Mouse (Mus musculus): ENCODE data around the gene Gng13. TPM values are rescaled to one million over a fixed set of nuclear protein-coding genes. Genes with fewer than 3 reads are reported as not detected.

The Gng13 gene
- polyA plus RNA-seq, 1 experiment from 2014 or later: 1.7 TPM

GRCm38 (mm10) chr17:25757691-25758090, 40.7 kb downstream of the Gng13 start:
- Histone ChIP-seq H3K4me2 (no peak overlapping the region), H3K27me3 (peaks cover 18% of the 10 kb centered on the region; the same call in 1 of the 2 replicates), H3K27ac (no peak overlapping the region), H3K36me3 (replicated peaks) (no peaks in the 10 kb centered on the region), H3K9ac (no peak overlapping the region), H3K9me3 (no peaks in the 10 kb centered on the region), H3K4me3 (replicated peaks) (no peak overlapping the region), H3K4me1 (peaks cover 3% of the 10 kb centered on the region; the same call in 1 of the 2 replicates)
- 82% methylated on average over 3 of the region's 3 CpGs for WGBS
- ATAC-seq (ENCODE audit: low FRiP score): no peak

GRCm38 (mm10) chr17:25760148-25760547, 43.2 kb downstream of the Gng13 start:
- WGBS: 79% methylated on average over 8 of the region's 8 CpGs
- H3K4me1 ChIP-seq: peaks cover 3% of the 10 kb centered on the region; the same call in 1 of the 2 replicates
- no peak overlapping the region for H3K4me2 ChIP-seq
- H3K9ac ChIP-seq: no peak overlapping the region
- no peak overlapping the region for H3K27ac ChIP-seq
- H3K27me3 ChIP-seq: peaks cover 18% of the 10 kb centered on the region; the same call in 1 of the 2 replicates
- no peaks in the 10 kb centered on the region for H3K36me3 ChIP-seq (replicated peaks)
- no peak for ATAC-seq (ENCODE audit: low FRiP score)
- no peaks in the 10 kb centered on the region for H3K9me3 ChIP-seq
- no peak overlapping the region for H3K4me3 ChIP-seq (replicated peaks)

- Histone ChIP-seq H3K4me1 (peaks cover 7% of the 10 kb centered on the region), H3K9ac (no peak overlapping the region), H3K36me3 (replicated peaks) (no peaks in the 10 kb centered on the region), H3K27me3 (peaks cover 13% of the 10 kb centered on the region; the same call in 1 of the 2 replicates), H3K27ac (no peak overlapping the region), H3K4me2 (no peak overlapping the region), H3K4me3 (replicated peaks) (no peak overlapping the region), H3K9me3 (no peaks in the 10 kb centered on the region)
- 66% methylated on average over 4 of the region's 4 CpGs for WGBS
- no peak for ATAC-seq (ENCODE audit: low FRiP score)
These were observed 44.6 kb downstream of the Gng13 start for GRCm38 (mm10) chr17:25761561-25761970.

- H3K27me3 ChIP-seq: peaks cover 17% of the 10 kb centered on the region; the same call in 1 of the 2 replicates
- ATAC-seq (ENCODE audit: low FRiP score): no peak
- H3K9ac ChIP-seq: no peak overlapping the region
- H3K4me3 ChIP-seq (replicated peaks): no peak overlapping the region
- H3K4me1 ChIP-seq: peaks cover 8% of the 10 kb centered on the region
- 41% methylated on average over 3 of the region's 3 CpGs for WGBS
- H3K36me3 ChIP-seq (replicated peaks): no peaks in the 10 kb centered on the region
- no peak overlapping the region for H3K27ac ChIP-seq
- H3K4me2 ChIP-seq: no peak overlapping the region
- H3K9me3 ChIP-seq: no peaks in the 10 kb centered on the region
These were observed 45.6 kb downstream of the Gng13 start for GRCm38 (mm10) chr17:25762591-25762990.

- Histone ChIP-seq H3K36me3 (replicated peaks) (no peaks in the 10 kb centered on the region), H3K4me1 (peaks cover 8% of the 10 kb centered on the region), H3K27me3 (peaks cover 40% of the 10 kb centered on the region), H3K4me2 (no peak overlapping the region), H3K4me3 (replicated peaks) (no peak overlapping the region), H3K27ac (no peak overlapping the region), H3K9me3 (no peaks in the 10 kb centered on the region), H3K9ac (no peak overlapping the region)
- WGBS: 27% methylated on average over 5 of the region's 5 CpGs
- ATAC-seq (ENCODE audit: low FRiP score): peak; percentile 76
These were observed 48.9 kb downstream of the Gng13 start for GRCm38 (mm10) chr17:25765886-25766285.

Small RNA genes lying within 50 kb of the gene (microRNA-seq; reads per million reads assigned to microRNA genes)
- not detected for gene Gm25083

Other genes starting within 250 kb of the Gng13 start
- 0.10 TPM in 1 of 2 replicates, not detected in the other for gene Sstr5, start 219.9 kb upstream of the Gng13 start, polyA plus RNA-seq (2016; fragmentation: Nextera tagmentation; extraction: Ambion mirVana)
- gene Sox8, start 146.5 kb upstream of the Gng13 start, polyA plus RNA-seq (2016; fragmentation: Nextera tagmentation; extraction: Ambion mirVana): 10.3 and 15.1 TPM in 2 replicates
- gene Lmf1, start 138.1 kb upstream of the Gng13 start, polyA plus RNA-seq (2016; fragmentation: Nextera tagmentation; extraction: Ambion mirVana): 17.8 and 21.0 TPM in 2 replicates
- gene Chtf18, start 10.2 kb downstream of the Gng13 start, polyA plus RNA-seq (2016; fragmentation: Nextera tagmentation; extraction: Ambion mirVana): 39.6 and 41.8 TPM in 2 replicates
- gene Rpusd1, start 10.5 kb downstream of the Gng13 start, polyA plus RNA-seq (2016; fragmentation: Nextera tagmentation; extraction: Ambion mirVana): 18.0 and 19.6 TPM in 2 replicates
- gene Mslnl, start 18.9 kb downstream of the Gng13 start, polyA plus RNA-seq (2016; fragmentation: Nextera tagmentation; extraction: Ambion mirVana): 0.18 TPM in 1 of 2 replicates, not detected in the other
- gene Msln, start 37.2 kb downstream of the Gng13 start, polyA plus RNA-seq (2016; fragmentation: Nextera tagmentation; extraction: Ambion mirVana): 0.28 and 0.50 TPM in 2 replicates
- 25.6 and 26.0 TPM in 2 replicates for gene Narfl, start 56.6 kb downstream of the Gng13 start, polyA plus RNA-seq (2016; fragmentation: Nextera tagmentation; extraction: Ambion mirVana)
- 99.1 and 100 TPM in 2 replicates for gene Haghl, start 68.5 kb downstream of the Gng13 start, polyA plus RNA-seq (2016; fragmentation: Nextera tagmentation; extraction: Ambion mirVana)
- 0.32 and 0.69 TPM in 2 replicates for gene Ccdc78, start 69.4 kb downstream of the Gng13 start, polyA plus RNA-seq (2016; fragmentation: Nextera tagmentation; extraction: Ambion mirVana)
- gene Fam173a, start 75.7 kb downstream of the Gng13 start, polyA plus RNA-seq (2016; fragmentation: Nextera tagmentation; extraction: Ambion mirVana): 76.7 and 80.8 TPM in 2 replicates
- not detected in 2 replicates for gene AC134908.4, start 78.5 kb downstream of the Gng13 start, polyA plus RNA-seq (2016; fragmentation: Nextera tagmentation; extraction: Ambion mirVana)
- gene Metrn, start 80.0 kb downstream of the Gng13 start, polyA plus RNA-seq (2016; fragmentation: Nextera tagmentation; extraction: Ambion mirVana): 61.2 and 79.6 TPM in 2 replicates
- gene Fbxl16, start 91.9 kb downstream of the Gng13 start, polyA plus RNA-seq (2016; fragmentation: Nextera tagmentation; extraction: Ambion mirVana): 21.0 and 23.7 TPM in 2 replicates
- 27.8 and 28.2 TPM in 2 replicates for gene Wdr24, start 106.5 kb downstream of the Gng13 start, polyA plus RNA-seq (2016; fragmentation: Nextera tagmentation; extraction: Ambion mirVana)
- 65.7 and 69.5 TPM in 2 replicates for gene Jmjd8, start 111.7 kb downstream of the Gng13 start, polyA plus RNA-seq (2016; fragmentation: Nextera tagmentation; extraction: Ambion mirVana)
- 284 and 288 TPM in 2 replicates for gene Stub1, start 116.2 kb downstream of the Gng13 start, polyA plus RNA-seq (2016; fragmentation: Nextera tagmentation; extraction: Ambion mirVana)
- 5.0 and 5.7 TPM in 2 replicates for gene Rhbdl1, start 120.1 kb downstream of the Gng13 start, polyA plus RNA-seq (2016; fragmentation: Nextera tagmentation; extraction: Ambion mirVana)
- 2.5 and 3.3 TPM in 2 replicates for gene Gm20683, start 124.6 kb downstream of the Gng13 start, polyA plus RNA-seq (2016; fragmentation: Nextera tagmentation; extraction: Ambion mirVana)
- 20.9 and 23.4 TPM in 2 replicates for gene Rhot2, start 127.7 kb downstream of the Gng13 start, polyA plus RNA-seq (2016; fragmentation: Nextera tagmentation; extraction: Ambion mirVana)
- gene Wdr90, start 144.3 kb downstream of the Gng13 start, polyA plus RNA-seq (2016; fragmentation: Nextera tagmentation; extraction: Ambion mirVana): 38.2 and 41.1 TPM in 2 replicates
- gene Mcrip2, start 151.6 kb downstream of the Gng13 start, polyA plus RNA-seq (2016; fragmentation: Nextera tagmentation; extraction: Ambion mirVana): 7.7 and 9.8 TPM in 2 replicates
- gene Mettl26, start 157.9 kb downstream of the Gng13 start, polyA plus RNA-seq (2016; fragmentation: Nextera tagmentation; extraction: Ambion mirVana): 51.6 and 55.5 TPM in 2 replicates
- gene Wfikkn1, start 163.7 kb downstream of the Gng13 start, polyA plus RNA-seq (2016; fragmentation: Nextera tagmentation; extraction: Ambion mirVana): 0.66 and 0.79 TPM in 2 replicates
- 35.1 and 36.5 TPM in 2 replicates for gene Rab40c, start 202.6 kb downstream of the Gng13 start, polyA plus RNA-seq (2016; fragmentation: Nextera tagmentation; extraction: Ambion mirVana)
- gene Pigq, start 227.8 kb downstream of the Gng13 start, polyA plus RNA-seq (2016; fragmentation: Nextera tagmentation; extraction: Ambion mirVana): 51.4 and 53.0 TPM in 2 replicates
- gene Nhlrc4, start 227.8 kb downstream of the Gng13 start, polyA plus RNA-seq (2016; fragmentation: Nextera tagmentation; extraction: Ambion mirVana): 0.09 and 0.72 TPM in 2 replicates
- gene A930017K11Rik, start 235.4 kb downstream of the Gng13 start, polyA plus RNA-seq (2016; fragmentation: Nextera tagmentation; extraction: Ambion mirVana): 0.08 and 0.13 TPM in 2 replicates

All from forebrain, embryonic 12.5 days (tissue).